Mouse (Mus musculus): ENCODE results near the gene Col9a2. TPM values are rescaled to one million over a fixed set of nuclear protein-coding genes. Genes with fewer than 3 reads are reported as not detected.

Gene Col9a2
- polyA plus RNA-seq, 1 experiment from 2014 or later, result 3.7 TPM

GRCm38 (mm10) chr4:121009151-121009550 lies 30.0 kb upstream of the Col9a2 start:
- Histone ChIP-seq H3K4me1 (peaks cover 100% of the 10 kb centered on the region), H3K36me3 (0 out of 2 replicates have a peak, but pooled peaks cover 4% of the 10 kb centered on the region), H3K9me3 (replicated peaks) (no peaks in the 10 kb centered on the region), H3K27me3 (replicated peaks) (no peaks in the 10 kb centered on the region), H3K27ac (peak overlapping the region; percentile 55; the same call in 1 of the 2 replicates), H3K4me3 (no peak overlapping the region), H3K4me2 (no peak overlapping the region), H3K9ac (no peak overlapping the region)
- ATAC-seq, result no peak
- WGBS (ENCODE audit: insufficient replicate concordance), result 63% methylated on average over 5 of the region's 5 CpGs

- peak overlapping the region; percentile 51; the same call in 1 of the 2 replicates for H3K27ac ChIP-seq
- WGBS (ENCODE audit: insufficient replicate concordance), result 61% methylated on average over 11 of the region's 11 CpGs
- no peaks in the 10 kb centered on the region for H3K27me3 ChIP-seq (replicated peaks)
- ATAC-seq, result no peak
- H3K4me3 ChIP-seq, result no peak overlapping the region
- no peaks in the 10 kb centered on the region for H3K9me3 ChIP-seq (replicated peaks)
- H3K9ac ChIP-seq, result peak overlapping the region; percentile 36; the same call in 1 of the 2 replicates
- 0 out of 2 replicates have a peak, but pooled peaks cover 4% of the 10 kb centered on the region for H3K36me3 ChIP-seq
- H3K4me2 ChIP-seq, result peak overlapping the region; percentile 33
- peaks cover 100% of the 10 kb centered on the region for H3K4me1 ChIP-seq
These were observed 28.2 kb upstream of the Col9a2 start for GRCm38 (mm10) chr4:121010770-121011549.

- Histone ChIP-seq H3K4me3 (peak overlapping the region; percentile 100), H3K27me3 (replicated peaks) (no peaks in the 10 kb centered on the region), H3K9me3 (replicated peaks) (no peaks in the 10 kb centered on the region), H3K36me3 (0 out of 2 replicates have a peak, but pooled peaks cover 4% of the 10 kb centered on the region), H3K9ac (peak overlapping the region; percentile 99), H3K27ac (peak overlapping the region; percentile 92), H3K4me2 (peak overlapping the region; percentile 84), H3K4me1 (peaks cover 76% of the 10 kb centered on the region)
- ATAC-seq, result peak; percentile 71
- 7% methylated on average over 10 of the region's 10 CpGs for WGBS (ENCODE audit: insufficient replicate concordance)
These were observed 24.5 kb upstream of the Col9a2 start for GRCm38 (mm10) chr4:121014594-121015267.

- Histone ChIP-seq H3K4me1 (peaks cover 71% of the 10 kb centered on the region), H3K9ac (peak overlapping the region; percentile 99)
These were observed 23.9 kb upstream of the Col9a2 start for GRCm38 (mm10) chr4:121015268-121015659.

GRCm38 (mm10) chr4:121016021-121016898 lies 22.9 kb upstream of the Col9a2 start:
- ATAC-seq, result peak; percentile 53
- H3K27me3 ChIP-seq (replicated peaks), result no peaks in the 10 kb centered on the region
- H3K4me2 ChIP-seq, result peak overlapping the region; percentile 84
- WGBS (ENCODE audit: insufficient replicate concordance), result 1% methylated on average over 39 of the region's 40 CpGs
- 0 out of 2 replicates have a peak, but pooled peaks cover 4% of the 10 kb centered on the region for H3K36me3 ChIP-seq
- H3K9ac ChIP-seq, result peak overlapping the region; percentile 99
- no peaks in the 10 kb centered on the region for H3K9me3 ChIP-seq (replicated peaks)
- peak overlapping the region; percentile 100 for H3K4me3 ChIP-seq
- peak overlapping the region; percentile 92 for H3K27ac ChIP-seq
- H3K4me1 ChIP-seq, result peaks cover 61% of the 10 kb centered on the region

More at GRCm38 (mm10) chr4:121015268-121015659, 23.9 kb upstream of the Col9a2 start:
- peak overlapping the region; percentile 84 for H3K4me2 ChIP-seq
- WGBS (ENCODE audit: insufficient replicate concordance), result 27% methylated on average over 7 of the region's 7 CpGs
- H3K9me3 ChIP-seq (replicated peaks), result no peaks in the 10 kb centered on the region
- H3K4me3 ChIP-seq, result peak overlapping the region; percentile 100
- H3K27ac ChIP-seq, result peak overlapping the region; percentile 92
- H3K36me3 ChIP-seq, result 0 out of 2 replicates have a peak, but pooled peaks cover 4% of the 10 kb centered on the region
- no peaks in the 10 kb centered on the region for H3K27me3 ChIP-seq (replicated peaks)
- ATAC-seq, result no peak

GRCm38 (mm10) chr4:121016928-121017657 lies 22.1 kb upstream of the Col9a2 start, which contains the start of gene Smap2:
TSS of gene Smap2 (minus strand) at chr4:121017247.
- Histone ChIP-seq H3K4me3 (peak within 1 kb of the TSS; percentile 100), H3K36me3 (0 out of 2 replicates have a peak, but pooled peaks cover 4% of the 10 kb centered on the region), H3K9ac (peak within 1 kb of the TSS; percentile 99), H3K4me1 (peaks cover 58% of the 10 kb centered on the region), H3K9me3 (replicated peaks) (no peaks in the 10 kb centered on the region), H3K27me3 (replicated peaks) (no peaks in the 10 kb centered on the region), H3K4me2 (peak within 1 kb of the TSS; percentile 84), H3K27ac (peak within 1 kb of the TSS; percentile 92)
- ATAC-seq, result peak; percentile 88
- WGBS (ENCODE audit: insufficient replicate concordance), result under 1% methylated on average over 48 of the region's 48 CpGs

- Histone ChIP-seq H3K9me3 (replicated peaks) (no peaks in the 10 kb centered on the region), H3K27me3 (replicated peaks) (no peaks in the 10 kb centered on the region), H3K36me3 (0 out of 2 replicates have a peak, but pooled peaks cover 4% of the 10 kb centered on the region), H3K4me3 (no peak overlapping the region), H3K4me1 (peaks cover 54% of the 10 kb centered on the region), H3K4me2 (no peak overlapping the region), H3K27ac (no peak overlapping the region), H3K9ac (no peak overlapping the region)
- WGBS (ENCODE audit: insufficient replicate concordance), result 67% methylated on average over 3 of the region's 3 CpGs
- no peak for ATAC-seq
These were observed 20.9 kb upstream of the Col9a2 start for GRCm38 (mm10) chr4:121018250-121018649.

- 63% methylated on average over 10 of the region's 10 CpGs for WGBS (ENCODE audit: insufficient replicate concordance)
- ATAC-seq, result no peak
- Histone ChIP-seq H3K27me3 (replicated peaks) (no peaks in the 10 kb centered on the region), H3K9ac (no peak overlapping the region), H3K27ac (no peak overlapping the region), H3K4me1 (peaks cover 45% of the 10 kb centered on the region), H3K36me3 (no peaks in the 10 kb centered on the region), H3K4me3 (no peak overlapping the region), H3K9me3 (replicated peaks) (no peaks in the 10 kb centered on the region), H3K4me2 (no peak overlapping the region)
These were observed 19.0 kb upstream of the Col9a2 start for GRCm38 (mm10) chr4:121020040-121020790.

GRCm38 (mm10) chr4:121021911-121022310 lies 17.3 kb upstream of the Col9a2 start:
- Histone ChIP-seq H3K4me2 (no peak overlapping the region), H3K9me3 (replicated peaks) (no peaks in the 10 kb centered on the region), H3K9ac (no peak overlapping the region), H3K4me1 (peaks cover 47% of the 10 kb centered on the region), H3K4me3 (no peak overlapping the region), H3K27ac (no peak overlapping the region), H3K36me3 (no peaks in the 10 kb centered on the region), H3K27me3 (replicated peaks) (no peaks in the 10 kb centered on the region)
- no peak for ATAC-seq

- ATAC-seq, result no peak
- Histone ChIP-seq H3K4me1 (peaks cover 37% of the 10 kb centered on the region), H3K9ac (no peak overlapping the region), H3K36me3 (no peaks in the 10 kb centered on the region), H3K9me3 (replicated peaks) (no peaks in the 10 kb centered on the region), H3K27ac (no peak overlapping the region), H3K4me3 (no peak overlapping the region), H3K27me3 (replicated peaks) (no peaks in the 10 kb centered on the region), H3K4me2 (no peak overlapping the region)
- 64% methylated on average over 7 of the region's 7 CpGs for WGBS (ENCODE audit: insufficient replicate concordance)
These were observed 15.7 kb upstream of the Col9a2 start for GRCm38 (mm10) chr4:121023464-121023863.

All from liver, embryonic 12.5 days (tissue).